Mouse (Mus musculus) neural tube, embryonic 14.5 days (tissue): Measurements from ENCODE around the gene Ces1c. TPM values are rescaled to one million over a fixed set of nuclear protein-coding genes. Genes with fewer than 3 reads are reported as not detected.

Experiments used
- ATAC-seq: fragments of 200-750 bp; cut with Nextera tagmentation; 2 replicates; pipeline ENCODE4 v1.8.0; 2017; ENCODE audit warnings: low read depth, mild to moderate bottlenecking, moderate TSS enrichment, moderate library complexity
- H3K27ac ChIP-seq: fragments of 300-500 bp; sonication (generic); 2 replicates; pipeline ENCODE4 v1.5.1; 2014; ENCODE audit warnings: low read depth, mild to moderate bottlenecking, control low read depth, low read length, moderate library complexity, mixed read lengths
- H3K27me3 ChIP-seq: fragments of 300-500 bp; sonication (generic); 2 replicates; pipeline ENCODE4 v1.6.1; 2014; ENCODE audit warnings: low read length; ENCODE audit not compliant: control insufficient read depth, insufficient read depth
- H3K36me3 ChIP-seq: fragments of 300-500 bp; sonication (generic); 2 replicates; pipeline ENCODE4 v1.6.1; 2014; ENCODE audit warnings: low read length, mixed read lengths; ENCODE audit not compliant: control insufficient read depth, insufficient read depth
- H3K4me1 ChIP-seq: fragments of 300-500 bp; sonication (generic); 2 replicates; pipeline ENCODE4 v1.6.1; 2014; ENCODE audit warnings: low read length; ENCODE audit not compliant: control insufficient read depth, insufficient read depth
- H3K4me2 ChIP-seq: fragments of 300-500 bp; sonication (generic); 2 replicates; pipeline ENCODE4 v1.6.1; 2014; ENCODE audit warnings: mild to moderate bottlenecking, low read depth, low read length, control low read depth
- H3K4me3 ChIP-seq: fragments of 300-500 bp; sonication (generic); 2 replicates; pipeline ENCODE4 v1.5.1; 2014; ENCODE audit warnings: low read depth, low read length, control low read depth, mixed read lengths
- H3K9ac ChIP-seq: fragments of 300-500 bp; sonication (generic); replicated peaks from 2 replicates; pipeline ENCODE4 v1.6.1; 2014; ENCODE audit warnings: low read depth, mild to moderate bottlenecking, control low read depth, low read length, mixed read lengths
- H3K9me3 ChIP-seq: fragments of 300-500 bp; sonication (generic); 2 replicates; pipeline ENCODE4 v1.6.1; 2016; ENCODE audit warnings: low read length; ENCODE audit not compliant: control insufficient read depth
- WGBS: fragments of 180-500 bp; shearing (Covaris S2); extraction: QIAGEN DNeasy Blood & Tissue Kit; methylation state at CpG from one replicate; pipeline ENCODE4 v1.1.7; 2014; 5-methylcytosine and 5-hydroxymethylcytosine counted together
- polyA plus RNA-seq: library from polyadenylated mRNA; unstranded; fragments of >200 nt; fragmentation: Nextera tagmentation; extraction: Ambion mirVana; gene quantifications from 2 replicates; pipeline ENCODE4 v1.2.1, GENCODE M21; 2014

The Ces1c gene
- not detected in 2 replicates for polyA plus RNA-seq

DNA sequence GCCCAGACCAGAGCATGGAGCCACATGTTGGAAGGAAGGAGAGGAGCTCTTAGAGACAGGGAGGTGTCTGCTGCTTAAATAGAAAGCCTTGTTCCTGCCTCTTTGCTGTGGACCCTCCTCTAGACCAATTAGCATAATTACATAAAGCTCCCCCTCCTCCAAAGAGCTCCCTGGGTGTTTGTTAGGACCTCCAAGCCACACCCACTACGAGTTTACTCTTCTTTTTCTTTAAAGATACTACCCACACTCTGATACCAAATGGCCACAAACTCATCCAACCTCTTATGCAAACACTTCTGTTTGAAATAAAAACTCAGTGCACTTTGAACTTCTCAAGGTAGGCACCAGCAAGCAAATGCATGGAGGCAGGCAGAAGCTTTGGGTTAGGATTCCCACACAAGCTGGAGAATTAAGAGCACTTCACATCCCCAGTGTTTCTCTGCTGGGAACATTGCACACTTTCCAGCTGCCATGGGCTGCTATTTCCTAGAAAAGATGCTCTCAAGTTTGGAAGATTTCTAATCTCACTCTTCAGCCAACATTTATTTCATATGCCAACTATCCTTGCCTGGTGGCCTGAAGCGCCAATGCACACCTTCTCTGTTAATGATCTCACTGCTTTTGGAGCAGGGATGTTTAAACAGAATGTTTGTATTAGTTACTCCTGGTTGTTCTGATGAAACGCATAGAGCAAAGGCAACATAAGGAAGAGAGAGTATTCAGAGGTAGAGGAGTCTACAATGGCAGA is at the start of gene Ces1c:
TSS of gene Ces1c (minus strand) at position 51 of the 748 bp plus-strand sequence.
- 84% methylated on average over 3 of the region's 3 CpGs for WGBS
- no peaks in the 10 kb centered on the region for H3K27me3 ChIP-seq
- no peak within 1 kb of the TSS for H3K4me3 ChIP-seq
- no peak within 1 kb of the TSS for H3K9ac ChIP-seq
- no peaks in the 10 kb centered on the region for H3K9me3 ChIP-seq
- ATAC-seq: no peak
- H3K4me1 ChIP-seq: no peaks in the 10 kb centered on the region
- no peak within 1 kb of the TSS for H3K27ac ChIP-seq
- no peaks in the 10 kb centered on the region for H3K36me3 ChIP-seq
- no peak within 1 kb of the TSS for H3K4me2 ChIP-seq

GRCm38 (mm10) chr8:93180581-93181129 is 49.6 kb upstream of the Ces1c start:
- H3K9ac ChIP-seq: no peak overlapping the region
- H3K4me2 ChIP-seq: no peak overlapping the region
- H3K4me1 ChIP-seq: no peaks in the 10 kb centered on the region
- ATAC-seq: no peak
- H3K27ac ChIP-seq: no peak overlapping the region
- no peaks in the 10 kb centered on the region for H3K27me3 ChIP-seq
- no peaks in the 10 kb centered on the region for H3K36me3 ChIP-seq
- WGBS: 86% methylated on average over 4 of the region's 4 CpGs
- no peaks in the 10 kb centered on the region for H3K9me3 ChIP-seq
- no peak overlapping the region for H3K4me3 ChIP-seq

DNA sequence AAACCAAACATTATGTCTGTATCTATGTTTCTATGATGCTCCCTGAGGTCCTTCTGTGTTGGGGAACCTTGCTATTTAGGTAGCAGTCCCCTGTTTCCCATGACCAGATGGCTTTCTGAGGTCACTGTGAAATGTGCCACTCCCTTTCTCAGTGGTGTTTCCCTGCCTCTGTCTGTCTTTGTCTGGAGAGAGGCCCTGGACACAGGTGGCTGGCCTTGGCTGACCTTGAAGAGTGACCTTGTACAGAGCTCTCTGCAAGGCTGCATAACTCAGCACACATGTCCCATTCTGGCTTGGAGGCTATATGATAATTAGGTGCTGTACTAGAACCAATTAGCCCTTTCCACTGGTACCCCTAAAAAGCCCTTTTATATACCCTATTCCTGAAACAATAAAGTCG is 45.5 kb upstream of the Ces1c start:
- H3K9me3 ChIP-seq: no peaks in the 10 kb centered on the region
- no peak overlapping the region for H3K9ac ChIP-seq
- no peak overlapping the region for H3K4me3 ChIP-seq
- H3K36me3 ChIP-seq: no peaks in the 10 kb centered on the region
- H3K27ac ChIP-seq: no peak overlapping the region
- no peaks in the 10 kb centered on the region for H3K27me3 ChIP-seq
- WGBS: 54% methylated on average over 1 of the region's 1 CpGs
- no peak overlapping the region for H3K4me2 ChIP-seq
- H3K4me1 ChIP-seq: no peaks in the 10 kb centered on the region
- no peak for ATAC-seq

DNA sequence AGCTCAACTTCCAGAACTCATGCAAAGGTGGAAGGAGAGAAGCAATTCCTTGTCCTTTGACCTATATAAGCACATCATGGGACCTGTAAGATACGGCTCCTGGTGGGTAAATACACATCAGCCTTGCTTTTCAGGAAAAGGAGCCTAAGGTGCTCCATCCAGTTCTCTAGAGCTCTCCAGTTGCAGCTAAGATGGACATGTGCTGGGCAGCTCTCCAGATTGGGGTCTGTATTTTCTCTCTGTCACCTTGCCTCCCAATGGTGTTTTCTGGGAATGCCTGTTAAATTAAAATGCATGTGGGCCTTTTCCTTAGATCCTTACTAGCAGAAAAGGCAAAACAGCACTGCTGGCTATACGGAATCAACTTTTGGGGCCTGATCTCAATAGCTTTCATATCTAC is 43.5 kb upstream of the Ces1c start:
- H3K4me2 ChIP-seq: no peak overlapping the region
- no peak overlapping the region for H3K27ac ChIP-seq
- no peaks in the 10 kb centered on the region for H3K4me1 ChIP-seq
- H3K9ac ChIP-seq: no peak overlapping the region
- no peaks in the 10 kb centered on the region for H3K27me3 ChIP-seq
- no peaks in the 10 kb centered on the region for H3K36me3 ChIP-seq
- H3K9me3 ChIP-seq: no peaks in the 10 kb centered on the region
- WGBS: 89% methylated on average over 2 of the region's 2 CpGs
- no peak for ATAC-seq
- H3K4me3 ChIP-seq: no peak overlapping the region

- WGBS: 58% methylated on average over 1 of the region's 1 CpGs
- H3K4me1 ChIP-seq: no peaks in the 10 kb centered on the region
- no peaks in the 10 kb centered on the region for H3K36me3 ChIP-seq
- no peak overlapping the region for H3K27ac ChIP-seq
- H3K9me3 ChIP-seq: no peaks in the 10 kb centered on the region
- no peak for ATAC-seq
- no peaks in the 10 kb centered on the region for H3K27me3 ChIP-seq
- no peak overlapping the region for H3K4me3 ChIP-seq
- no peak overlapping the region for H3K9ac ChIP-seq
- no peak overlapping the region for H3K4me2 ChIP-seq
These were observed 40.9 kb upstream of the Ces1c start for GRCm38 (mm10) chr8:93171846-93172590.

DNA sequence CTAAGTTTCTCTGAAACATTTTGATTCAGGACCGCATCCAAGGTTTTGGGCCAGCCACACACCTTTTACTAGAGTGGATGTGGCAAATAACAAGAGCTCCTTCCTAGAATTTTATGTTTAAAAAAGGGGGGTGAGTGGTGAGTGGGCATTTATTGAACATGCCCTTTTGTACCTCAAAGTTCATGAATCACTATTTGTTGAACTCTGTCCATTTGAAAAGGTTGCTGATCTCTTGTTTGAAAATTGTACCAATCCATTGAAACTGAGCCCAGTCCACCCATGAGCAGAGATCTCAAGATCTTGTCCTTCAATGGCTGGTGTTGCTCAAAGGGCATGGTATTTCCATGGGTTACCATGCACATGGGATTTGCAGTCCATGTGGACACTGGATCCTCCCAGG is 32.3 kb upstream of the Ces1c start:
- H3K9ac ChIP-seq: no peak overlapping the region
- WGBS: 91% methylated on average over 1 of the region's 1 CpGs
- ATAC-seq: no peak

DNA sequence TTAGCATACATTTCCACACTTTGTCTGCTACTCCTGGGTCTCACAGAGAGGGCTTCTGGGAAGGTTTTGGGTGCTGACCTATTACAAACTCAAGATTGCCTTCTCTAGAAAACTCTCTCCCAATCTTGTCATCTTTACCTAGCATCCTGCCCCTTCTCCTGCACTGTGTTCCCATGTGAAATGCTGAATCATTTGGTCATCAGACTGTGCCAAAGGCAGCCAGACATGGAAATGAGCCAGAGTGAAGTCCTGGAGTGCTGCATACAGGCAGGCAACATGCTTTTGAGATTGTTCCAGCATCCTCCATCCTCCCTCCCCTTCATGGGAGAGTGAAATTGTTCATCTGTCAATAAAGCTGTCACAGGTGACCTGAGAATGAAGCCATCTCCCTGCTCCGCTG is 20.3 kb upstream of the Ces1c start:
- Histone ChIP-seq H3K9me3 (no peaks in the 10 kb centered on the region), H3K4me2 (no peak overlapping the region), H3K36me3 (no peaks in the 10 kb centered on the region), H3K4me1 (no peaks in the 10 kb centered on the region), H3K9ac (no peak overlapping the region), H3K27ac (no peak overlapping the region), H3K4me3 (no peak overlapping the region), H3K27me3 (no peaks in the 10 kb centered on the region)
- no peak for ATAC-seq
- 94% methylated on average over 1 of the region's 1 CpGs for WGBS

More for the DNA sequence above, 32.3 kb upstream of the Ces1c start:
- no peak overlapping the region for H3K27ac ChIP-seq
- H3K4me2 ChIP-seq: no peak overlapping the region
- no peak overlapping the region for H3K4me3 ChIP-seq
- no peaks in the 10 kb centered on the region for H3K27me3 ChIP-seq
- no peaks in the 10 kb centered on the region for H3K36me3 ChIP-seq
- no peaks in the 10 kb centered on the region for H3K4me1 ChIP-seq
- H3K9me3 ChIP-seq: no peaks in the 10 kb centered on the region

- H3K9me3 ChIP-seq: no peaks in the 10 kb centered on the region
- H3K36me3 ChIP-seq: no peaks in the 10 kb centered on the region
- H3K4me3 ChIP-seq: no peak overlapping the region
- H3K9ac ChIP-seq: no peak overlapping the region
- no peak for ATAC-seq
- H3K4me1 ChIP-seq: no peaks in the 10 kb centered on the region
- no peak overlapping the region for H3K4me2 ChIP-seq
- no peak overlapping the region for H3K27ac ChIP-seq
- no peaks in the 10 kb centered on the region for H3K27me3 ChIP-seq
These were observed 16.2 kb upstream of the Ces1c start for GRCm38 (mm10) chr8:93147331-93147730.

GRCm38 (mm10) chr8:93140696-93141095 is 9.6 kb upstream of the Ces1c start:
- 63% methylated on average over 1 of the region's 1 CpGs for WGBS
- no peaks in the 10 kb centered on the region for H3K27me3 ChIP-seq
- H3K27ac ChIP-seq: no peak overlapping the region
- H3K9ac ChIP-seq: no peak overlapping the region
- H3K36me3 ChIP-seq: no peaks in the 10 kb centered on the region
- no peaks in the 10 kb centered on the region for H3K9me3 ChIP-seq
- no peak overlapping the region for H3K4me3 ChIP-seq
- ATAC-seq: no peak
- H3K4me2 ChIP-seq: no peak overlapping the region
- H3K4me1 ChIP-seq: no peaks in the 10 kb centered on the region
